ENCODE assay signal across 20 mouse cellular contexts in genomic region chrX:48098470-48099129, GRCm38 (mm10). TPM values are rescaled to one million over a fixed set of nuclear protein-coding genes. Genes with fewer than 3 reads are reported as not detected.
DNase-seq lines count a peak whose midpoint lies in the region; ATAC-seq and TF ChIP-seq lines count a peak whose summit lies in the region.
"Had no signal": no experiment of that assay in that cellular context is flagged by ENCODE, and none has a peak within 500 bp of the region (broad histone marks: within the 10 kb centered on the region; RNA-seq: fewer than 3 reads in every experiment).

No protein-coding gene starts in this region.

- no peak overlapping the region for H3K4me2 ChIP-seq in hindbrain, embryonic 16.5 days (ENCODE audit: low read length)
- H3K4me2 ChIP-seq: forebrain, embryonic 15.5 days; hindbrain, embryonic 13.5 days; limb, embryonic 12.5 days; liver, embryonic 13.5 days; neural tube, embryonic 15.5 days had no signal

- H3K4me3 ChIP-seq in thymus, adult 2 months (ENCODE audit: control insufficient read depth, insufficient read depth, low read length): no peak overlapping the region
- no peak overlapping the region for H3K4me3 ChIP-seq in hindbrain, embryonic 16.5 days (ENCODE audit: low read length)
- H3K4me3 ChIP-seq: forebrain, embryonic 15.5 days; gastrocnemius, adult 2 months; heart, adult 2 months; hindbrain, embryonic 13.5 days; limb, embryonic 12.5 days; liver, embryonic 13.5 days; neural tube, embryonic 15.5 days had no signal

- ATAC-seq in common myeloid progenitor, adult 5-6 weeks (replicated peaks; ENCODE audit: low read depth, poor library complexity, severe bottlenecking): peak; percentile 52; the same call in 1 of the 2 replicates
- ATAC-seq in hindbrain, embryonic 16.5 days: no peak
- no peak for ATAC-seq in monocyte, adult 5-6 weeks (replicated peaks; ENCODE audit: insufficient number of reproducible peaks, low FRiP score, low TSS enrichment, poor library complexity, severe bottlenecking)
- ATAC-seq: forebrain, embryonic 15.5 days; intestine, postnatal 0 days had no signal

- H3K9ac ChIP-seq in hindbrain, embryonic 16.5 days (ENCODE audit: low read depth, low read length): no peak overlapping the region
- H3K9ac ChIP-seq: forebrain, embryonic 15.5 days; hindbrain, embryonic 13.5 days; limb, embryonic 12.5 days; liver, embryonic 13.5 days; neural tube, embryonic 15.5 days had no signal

- no peaks in the 10 kb centered on the region for H3K9me3 ChIP-seq in hindbrain, embryonic 16.5 days (ENCODE audit: control insufficient read depth, low read length)
- H3K9me3 ChIP-seq: forebrain, embryonic 15.5 days; hindbrain, embryonic 13.5 days; limb, embryonic 12.5 days; liver, embryonic 13.5 days; neural tube, embryonic 15.5 days had no signal

- H3K36me3 ChIP-seq in thymus, adult 2 months (ENCODE audit: control insufficient read depth, insufficient read depth, low read length): no peaks in the 10 kb centered on the region
- no peaks in the 10 kb centered on the region for H3K36me3 ChIP-seq in hindbrain, embryonic 16.5 days (ENCODE audit: control insufficient read depth, insufficient read depth, low read length)
- H3K36me3 ChIP-seq: forebrain, embryonic 15.5 days; hindbrain, embryonic 13.5 days; limb, embryonic 12.5 days; liver, embryonic 13.5 days; neural tube, embryonic 15.5 days had no signal

- H3K27me3 ChIP-seq in thymus, adult 2 months (ENCODE audit: control insufficient read depth, insufficient read depth, low read length): no peaks in the 10 kb centered on the region
- H3K27me3 ChIP-seq in hindbrain, embryonic 16.5 days (replicated peaks; ENCODE audit: control insufficient read depth, insufficient read depth, low read length): no peaks in the 10 kb centered on the region
- H3K27me3 ChIP-seq: forebrain, embryonic 15.5 days; hindbrain, embryonic 13.5 days; limb, embryonic 12.5 days; liver, embryonic 13.5 days; neural tube, embryonic 15.5 days had no signal

- 48% methylated on average over 9 of the region's 9 CpGs for WGBS in thymus, adult 2 months
- WGBS in hindbrain, embryonic 16.5 days: 78% methylated on average over 9 of the region's 9 CpGs

- no peak for TF ChIP-seq POLR2A in thymus, adult 2 months (IDR thresholded peaks at IDR 0.05; ENCODE audit: control insufficient read depth, extremely low read depth, insufficient read depth, low read length, poor library complexity)

- H3K4me1 ChIP-seq in thymus, adult 2 months (replicated peaks; ENCODE audit: control insufficient read depth, insufficient read depth, low read length): peaks cover 18% of the 10 kb centered on the region
- no peaks in the 10 kb centered on the region for H3K4me1 ChIP-seq in hindbrain, embryonic 16.5 days (ENCODE audit: control insufficient read depth, insufficient read depth, low read depth, low read length)
- H3K4me1 ChIP-seq: forebrain, embryonic 15.5 days; hindbrain, embryonic 13.5 days; limb, embryonic 12.5 days; liver, embryonic 13.5 days; neural tube, embryonic 15.5 days had no signal

- no peak for TF ChIP-seq CTCF in thymus, adult 2 months (IDR thresholded peaks at IDR 0.05; ENCODE audit: borderline replicate concordance, control insufficient read depth, extremely low read depth, insufficient read depth, low read length, poor library complexity)

- peak; percentile 69 for DNase-seq in heart, adult 11 months
- no peak for DNase-seq in heart, adult 8-10 months (ENCODE audit: low spot score)
- peak; percentile 65 for DNase-seq in CD4-positive helper T cell, adult 2 months (ENCODE audit: low read depth, low spot score)
- DNase-seq in thymus, adult 2 months: peak; percentile 54
- DNase-seq in ovary, adult 18-20 months (ENCODE audit: low spot score): no peak
- DNase-seq: cerebellum, adult 11 months; cerebellum, postnatal 14 days; gastrocnemius, adult 2 months; heart, adult 2 months; liver, embryonic 13.5 days; spleen, adult 18-20 months had no signal

- peak overlapping the region; percentile 84 for H3K27ac ChIP-seq in thymus, adult 2 months (ENCODE audit: control insufficient read depth, insufficient read depth, low read length)
- H3K27ac ChIP-seq in hindbrain, embryonic 16.5 days (ENCODE audit: low read depth, low read length): no peak overlapping the region
- H3K27ac ChIP-seq: forebrain, embryonic 15.5 days; gastrocnemius, adult 2 months; heart, adult 2 months; hindbrain, embryonic 13.5 days; kidney, postnatal 0 days; limb, embryonic 12.5 days; liver, embryonic 13.5 days; neural tube, embryonic 15.5 days had no signal

RNA-seq across cellular contexts. Expression of gene Xpnpep2, which starts 9.9 kb away (rescaled TPM):
- 1 to 10 TPM; 1.6 to 4.1 (median 2.6) TPM for total RNA-seq in heart, adult 8-10 months (2022)
- not detected in 2 replicates for total RNA-seq in common myeloid progenitor, adult 5-6 weeks (2017)
- 0.89 and 1.1 TPM in 2 replicates for polyA plus RNA-seq in thymus, adult 2 months (2012; rRNA removed)
- polyA plus RNA-seq in hindbrain, embryonic 16.5 days (2015; fragmentation: Nextera tagmentation; extraction: Ambion mirVana): 0.76 and 1.1 TPM in 2 replicates
- total RNA-seq in monocyte, adult 5-6 weeks (2017): not detected in 3 replicates

RNA-seq across cellular contexts. Expression of gene Sash3, which starts 47.6 kb away (rescaled TPM):
- 1 to 10 TPM in 1 of 4 experiments, under 1 TPM in 3; 0.41 to 1.8 (median 0.76) TPM for total RNA-seq in heart, adult 8-10 months (2022)
- total RNA-seq in common myeloid progenitor, adult 5-6 weeks (2017): 96.2 and 103 TPM in 2 replicates
- 311 and 314 TPM in 2 replicates for polyA plus RNA-seq in thymus, adult 2 months (2012; rRNA removed)
- polyA plus RNA-seq in hindbrain, embryonic 16.5 days (2015; fragmentation: Nextera tagmentation; extraction: Ambion mirVana): 1.2 and 1.4 TPM in 2 replicates
- 193 to 270 TPM (median 209 TPM) in 3 replicates for total RNA-seq in monocyte, adult 5-6 weeks (2017)

Comparison
In these comparisons a context has a peak if more than half of its experiments do, and no peak if none do; other contexts are left out.
1. DNase-seq: peak in heart, adult 11 months (single experiment), CD4-positive helper T cell, adult 2 months (single experiment) and thymus, adult 2 months (single experiment); none in heart, adult 8-10 months (single experiment) and ovary, adult 18-20 months (single experiment).
2. RNA of gene Sash3, which starts 47.6 kb away (total RNA-seq): 193 to 270 TPM in monocyte, adult 5-6 weeks and 96.2 to 103 TPM in common myeloid progenitor, adult 5-6 weeks; 0.41 to 1.8 TPM in heart, adult 8-10 months; every median in the first group is over 10 times any median in the second.